Mouse (Mus musculus) thymus, adult 2 months (tissue): Measurements from ENCODE around the gene Gypa. TPM values are rescaled to one million over a fixed set of nuclear protein-coding genes. Genes with fewer than 3 reads are reported as not detected.

ENCODE experiments used
- DNase-seq: peaks from one replicate; pipeline ENCODE4 v3.0.0; 2021
- H3K27ac ChIP-seq: fragments of 200-500 bp; 2 replicates; pipeline ENCODE4 v1.5.1; 2012; ENCODE audit warnings: low read length, control low read depth; ENCODE audit not compliant: control insufficient read depth, insufficient read depth
- H3K27me3 ChIP-seq: fragments of 200-500 bp; 2 replicates; pipeline ENCODE4 v1.6.1; 2012; ENCODE audit warnings: mild to moderate bottlenecking, low read length, moderate library complexity, mixed read lengths; ENCODE audit not compliant: control insufficient read depth, insufficient read depth
- H3K36me3 ChIP-seq: fragments of 200-500 bp; 2 replicates; pipeline ENCODE4 v1.6.1; 2012; ENCODE audit warnings: mild to moderate bottlenecking, low read length, moderate library complexity; ENCODE audit not compliant: control insufficient read depth, insufficient read depth
- H3K4me1 ChIP-seq: fragments of 200-500 bp; replicated peaks from 2 replicates; pipeline ENCODE4 v1.6.1; 2012; ENCODE audit warnings: low read length; ENCODE audit not compliant: control insufficient read depth, insufficient read depth
- H3K4me3 ChIP-seq: fragments of 200-500 bp; 2 replicates; pipeline ENCODE4 v1.5.1; 2012; ENCODE audit warnings: mild to moderate bottlenecking, low read length, control low read depth, moderate library complexity; ENCODE audit not compliant: control insufficient read depth, insufficient read depth
- CTCF ChIP-seq: fragments of 200-500 bp; IDR thresholded peaks from 2 replicates; pipeline ENCODE4 v1.5.1; 2012; ENCODE audit warnings: mild to moderate bottlenecking, control low read depth, low read length, moderate library complexity, borderline replicate concordance; ENCODE audit not compliant: control insufficient read depth, poor library complexity, insufficient read depth; ENCODE audit errors: extremely low read depth
- POLR2A ChIP-seq: fragments of 200-500 bp; IDR thresholded peaks from 2 replicates; pipeline ENCODE4 v1.6.1; 2012; ENCODE audit warnings: mild to moderate bottlenecking, low read length, control low read depth, moderate library complexity; ENCODE audit not compliant: control insufficient read depth, poor library complexity, insufficient read depth; ENCODE audit errors: extremely low read depth
- WGBS: fragments of 180-500 bp; shearing (Covaris S2); methylation state at CpG from one replicate; pipeline ENCODE4 v1.1.7; 2018; 5-methylcytosine and 5-hydroxymethylcytosine counted together
- polyA plus RNA-seq: library from polyadenylated mRNA; depleted of rRNA; stranded (reverse); fragments of >200 nt; gene quantifications from 2 replicates; pipeline ENCODE4 v1.2.3, GENCODE M21; 2012

Gene Gypa
- polyA plus RNA-seq, 1 experiment = 0.11 TPM

DNA sequence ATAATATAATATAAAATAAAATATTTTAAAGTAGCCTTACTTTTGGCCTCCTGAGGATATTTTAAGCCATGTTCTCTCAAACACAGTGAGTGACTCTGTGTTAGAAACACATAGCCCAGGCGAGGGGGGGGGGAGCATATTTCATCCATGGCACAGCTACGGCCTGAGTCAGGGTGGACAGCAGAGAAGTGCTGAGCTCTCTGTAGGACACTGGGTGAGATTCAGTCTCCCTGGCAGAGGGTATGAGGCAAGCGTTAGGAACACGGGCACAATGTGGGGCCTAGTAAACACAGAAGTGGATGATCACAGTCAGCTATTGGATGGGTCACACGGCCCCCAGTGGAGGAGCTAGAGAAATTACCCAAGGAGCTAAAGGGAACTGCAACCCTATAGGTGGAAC is 1.2 kb downstream of the Gypa start:
- Histone ChIP-seq H3K4me3 (no peak overlapping the region), H3K36me3 (no peaks in the 10 kb centered on the region), H3K27me3 (no peaks in the 10 kb centered on the region), H3K27ac (no peak overlapping the region), H3K4me1 (peaks cover 4% of the 10 kb centered on the region)
- TF ChIP-seq POLR2A (no peak), CTCF (no peak)
- 93% methylated on average over 5 of the region's 5 CpGs for WGBS
- no peak for DNase-seq

DNA sequence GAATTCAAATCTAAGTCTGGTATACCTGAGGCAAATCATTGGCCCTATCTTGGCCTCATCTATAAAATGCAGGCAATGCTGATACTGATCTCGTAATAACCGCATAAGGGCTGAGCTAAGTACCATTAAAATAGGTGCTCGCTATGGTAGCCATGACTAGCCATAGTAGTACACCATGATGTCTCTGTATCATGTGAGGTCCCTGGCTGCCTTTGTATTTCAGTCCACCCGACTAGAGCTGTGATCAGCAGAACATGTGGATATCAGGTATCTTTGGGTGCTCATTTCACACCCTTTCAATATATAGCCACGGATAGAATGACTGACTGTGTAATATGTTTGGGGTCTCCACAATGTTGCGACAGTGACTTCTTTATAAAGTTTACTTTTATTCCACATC is 1.9 kb downstream of the Gypa start:
- Histone ChIP-seq H3K4me1 (peaks cover 4% of the 10 kb centered on the region), H3K36me3 (no peaks in the 10 kb centered on the region), H3K4me3 (no peak overlapping the region), H3K27ac (no peak overlapping the region), H3K27me3 (no peaks in the 10 kb centered on the region)
- TF ChIP-seq POLR2A (no peak), CTCF (no peak)
- DNase-seq = no peak
- WGBS = 93% methylated on average over 6 of the region's 6 CpGs

DNA sequence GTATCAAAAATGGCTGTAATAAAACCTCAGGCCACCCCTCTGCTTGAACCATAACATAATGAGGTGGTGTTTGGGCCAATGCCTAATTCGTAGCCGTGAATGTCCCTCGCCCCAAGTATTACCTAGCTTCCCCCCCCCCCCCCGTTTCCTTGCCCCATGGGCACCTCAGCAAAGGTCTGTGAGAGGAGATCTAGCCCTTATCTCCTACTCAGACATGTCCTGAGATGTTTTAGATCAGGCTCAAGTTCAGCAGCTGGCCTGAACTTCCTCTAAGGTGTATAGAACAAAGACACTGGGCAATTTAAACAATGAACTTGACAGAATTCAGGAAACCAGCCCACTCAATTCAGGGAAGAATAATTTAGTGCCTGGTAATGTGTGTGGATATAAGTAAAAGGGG is 3.7 kb downstream of the Gypa start:
- TF ChIP-seq CTCF (no peak), POLR2A (no peak)
- H3K4me3 ChIP-seq = no peak overlapping the region
- H3K27me3 ChIP-seq = no peaks in the 10 kb centered on the region
- 61% methylated on average over 4 of the region's 4 CpGs for WGBS
- no peak for DNase-seq
- no peak overlapping the region for H3K27ac ChIP-seq
- peaks cover 4% of the 10 kb centered on the region for H3K4me1 ChIP-seq
- H3K36me3 ChIP-seq = no peaks in the 10 kb centered on the region

DNA sequence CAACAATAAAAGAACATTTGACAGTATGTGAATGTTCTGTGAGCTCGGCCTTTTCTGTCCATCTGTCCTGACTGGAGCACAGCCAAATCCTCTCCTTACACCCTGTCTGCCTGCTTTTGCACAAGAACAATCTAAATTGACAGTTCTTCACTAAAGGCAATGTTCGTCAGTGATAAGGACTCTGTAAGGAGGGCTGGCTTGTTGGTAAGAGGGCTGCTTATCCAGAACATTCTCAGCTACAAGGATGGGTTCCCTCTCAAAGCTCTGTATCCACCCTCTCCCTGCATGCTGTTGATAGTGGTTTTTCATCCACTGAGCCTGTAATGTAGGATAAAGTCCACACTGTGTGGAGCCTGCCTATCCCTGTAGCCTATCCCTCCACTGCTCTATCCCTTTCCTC is 6.7 kb downstream of the Gypa start:
- no peaks in the 10 kb centered on the region for H3K4me1 ChIP-seq
- no peaks in the 10 kb centered on the region for H3K36me3 ChIP-seq
- WGBS = 86% methylated on average over 2 of the region's 2 CpGs
- H3K27me3 ChIP-seq = no peaks in the 10 kb centered on the region
- H3K4me3 ChIP-seq = no peak overlapping the region
- no peak overlapping the region for H3K27ac ChIP-seq
- TF ChIP-seq POLR2A = no peak
- no peak for TF ChIP-seq CTCF
- no peak for DNase-seq

DNA sequence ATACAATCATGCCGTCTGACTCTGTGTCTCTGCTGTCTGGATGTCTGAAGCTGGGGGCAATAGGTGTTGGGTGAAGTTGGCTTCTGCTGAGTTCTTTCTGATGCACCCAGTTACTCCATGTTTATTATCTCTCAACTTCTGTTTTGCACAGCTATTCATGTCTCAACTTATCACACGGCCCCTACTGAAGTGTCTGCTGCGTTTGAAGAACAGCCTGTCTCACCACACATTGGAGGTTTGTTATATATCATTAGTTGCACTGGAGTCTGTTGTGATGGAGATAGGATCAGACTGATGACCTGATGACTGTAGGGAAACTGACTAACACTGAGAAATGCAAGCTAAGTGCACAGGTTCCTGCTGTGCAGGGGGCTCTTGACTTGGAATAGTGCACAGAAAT is 7.2 kb downstream of the Gypa start:
- WGBS = 94% methylated on average over 3 of the region's 3 CpGs
- H3K36me3 ChIP-seq = no peaks in the 10 kb centered on the region
- no peak for DNase-seq
- no peaks in the 10 kb centered on the region for H3K27me3 ChIP-seq
- H3K4me3 ChIP-seq = no peak overlapping the region
- H3K27ac ChIP-seq = no peak overlapping the region
- TF ChIP-seq CTCF = no peak
- H3K4me1 ChIP-seq = no peaks in the 10 kb centered on the region

DNA sequence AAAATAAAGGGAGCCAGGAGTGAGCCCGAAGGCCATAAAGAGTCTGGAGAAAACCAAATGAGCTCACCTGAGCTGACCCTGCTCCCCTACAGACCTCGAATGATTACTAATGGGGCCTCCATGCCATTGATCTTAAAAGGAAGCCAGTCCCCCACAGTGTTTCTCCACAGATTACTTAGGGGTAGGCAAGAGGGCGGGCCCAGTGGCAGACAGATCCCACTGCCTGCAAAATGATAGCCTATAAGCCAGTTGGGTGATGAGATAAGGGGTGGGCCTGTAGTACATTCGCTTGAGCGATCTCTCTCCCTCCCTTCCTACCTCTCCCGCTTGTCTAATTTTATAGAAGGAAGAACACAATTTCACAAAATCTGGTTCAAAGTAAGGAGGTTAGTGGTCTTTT is 7.7 kb downstream of the Gypa start:
- H3K4me3 ChIP-seq = no peak overlapping the region
- H3K4me1 ChIP-seq = no peaks in the 10 kb centered on the region
- H3K27me3 ChIP-seq = no peaks in the 10 kb centered on the region
- no peak for DNase-seq
- no peaks in the 10 kb centered on the region for H3K36me3 ChIP-seq
- no peak overlapping the region for H3K27ac ChIP-seq
- 92% methylated on average over 6 of the region's 6 CpGs for WGBS
- TF ChIP-seq POLR2A (no peak), CTCF (no peak)

DNA sequence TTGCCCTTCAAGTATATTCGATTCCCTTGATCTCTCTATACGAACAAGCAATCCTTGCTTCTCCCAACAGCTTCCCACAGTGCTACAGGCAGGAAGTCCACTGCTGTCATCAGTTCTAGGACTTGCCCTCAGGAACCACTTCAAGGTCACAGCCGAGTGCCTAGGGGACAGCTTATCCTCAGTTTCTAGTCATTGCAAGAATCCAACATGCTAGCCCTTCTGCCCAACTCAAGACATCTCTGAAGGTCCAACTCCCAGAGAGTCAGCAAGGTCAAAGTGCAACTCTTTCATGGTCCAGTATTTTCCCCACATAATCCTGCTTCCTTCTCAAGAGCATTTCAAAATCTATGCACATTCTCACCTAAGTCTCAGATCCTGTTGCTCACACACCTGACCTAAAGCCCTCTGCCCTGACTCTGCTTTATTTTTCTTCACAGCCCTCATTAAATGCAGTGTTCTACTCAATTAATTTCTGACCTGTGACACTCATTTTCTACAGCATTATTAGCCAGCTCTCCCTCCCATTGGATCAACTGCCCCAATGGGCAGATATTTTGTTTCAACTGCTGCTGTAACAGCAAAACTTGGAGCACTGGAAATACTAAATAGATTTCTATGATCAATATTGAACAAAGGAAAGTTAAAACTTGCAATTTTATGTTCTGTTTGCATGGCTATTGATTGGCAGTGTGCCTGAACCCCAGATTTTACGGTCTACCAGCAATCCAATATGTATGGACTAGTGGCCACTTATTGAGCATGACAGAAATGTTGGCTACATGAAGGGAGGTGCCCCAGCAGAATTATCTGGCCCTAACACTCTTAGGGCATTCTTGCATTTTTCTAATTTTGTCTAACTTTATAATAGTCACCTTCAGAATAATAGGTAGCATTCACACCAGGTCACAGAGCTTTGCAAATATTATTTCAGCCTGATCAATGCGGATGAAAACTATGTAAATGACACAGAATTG is 33.1 kb downstream of the Gypa start:
- H3K27me3 ChIP-seq = no peaks in the 10 kb centered on the region
- WGBS = 91% methylated on average over 5 of the region's 5 CpGs

More for the DNA sequence above, 33.1 kb downstream of the Gypa start:
- H3K4me3 ChIP-seq = no peak overlapping the region
- H3K27ac ChIP-seq = no peak overlapping the region
- TF ChIP-seq POLR2A (no peak), CTCF (no peak)
- H3K36me3 ChIP-seq = no peaks in the 10 kb centered on the region
- DNase-seq = no peak
- no peaks in the 10 kb centered on the region for H3K4me1 ChIP-seq
